Mouse (Mus musculus): ENCODE data around the gene Exog.

The Exog gene

DNA sequence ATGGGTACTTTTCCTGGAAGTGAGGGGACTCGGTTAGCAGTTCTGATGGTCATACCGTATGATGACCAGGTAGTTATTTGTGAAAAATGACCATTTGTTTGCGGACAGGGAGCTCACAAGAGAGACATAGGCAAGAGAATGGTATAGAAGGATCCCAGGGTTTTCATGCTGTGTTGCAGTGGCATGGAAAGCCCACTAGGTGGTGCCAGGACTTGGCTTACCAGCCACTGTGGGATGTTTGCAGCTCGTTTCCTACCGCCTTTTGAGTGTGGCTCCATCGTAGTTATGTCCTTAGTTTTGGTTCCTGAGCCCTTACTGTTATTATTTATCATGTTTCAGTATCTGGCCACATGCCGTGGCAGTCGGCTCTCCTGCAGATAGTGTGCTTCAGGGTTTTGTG lies 15.7 kb downstream of the Exog start:
- peak; percentile 63 for DNase-seq (ENCODE audit: low spot score)

DNA sequence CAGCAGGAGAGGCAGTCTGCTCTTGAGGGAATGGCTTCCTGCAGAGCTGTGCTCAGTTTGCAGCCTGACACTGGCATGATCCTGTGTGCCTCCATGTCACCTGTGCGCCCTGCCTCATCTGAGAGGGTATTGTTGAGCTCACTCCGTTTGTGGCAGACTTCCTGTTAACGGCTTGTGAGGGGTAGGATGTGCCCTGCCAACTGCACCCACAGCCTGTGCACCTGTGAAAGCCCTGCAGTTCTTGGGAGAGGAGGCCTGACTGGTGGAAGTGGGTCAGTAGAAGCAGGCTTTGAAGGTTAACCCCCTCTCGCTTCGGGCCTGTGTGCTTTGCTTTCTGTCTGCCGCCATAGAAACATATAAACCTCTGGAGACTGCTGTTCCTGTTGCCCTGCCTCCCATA lies 20.3 kb downstream of the Exog start:
- DNase-seq (ENCODE audit: low spot score): no peak

DNA sequence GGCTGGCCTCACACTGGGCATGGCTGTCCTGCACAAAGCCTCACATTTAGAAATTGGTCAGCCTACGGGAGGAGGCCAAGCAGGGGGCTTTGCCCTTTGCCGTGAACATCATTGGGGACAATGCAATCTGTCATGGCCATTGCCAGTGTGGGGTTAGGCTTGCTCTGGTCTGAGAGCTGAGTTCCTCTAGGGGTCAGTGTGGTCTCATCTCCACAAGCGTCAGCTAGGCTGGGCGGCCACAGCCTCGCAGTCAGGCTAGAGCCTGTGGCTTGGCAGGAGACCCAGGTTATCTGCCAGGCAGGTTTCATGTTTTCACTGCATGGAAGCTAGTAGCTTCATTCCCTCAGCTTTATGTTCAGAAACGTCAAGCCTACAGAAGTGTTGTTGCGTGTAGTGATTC lies 20.9 kb downstream of the Exog start:
- DNase-seq (ENCODE audit: low spot score): peak; percentile 4

DNA sequence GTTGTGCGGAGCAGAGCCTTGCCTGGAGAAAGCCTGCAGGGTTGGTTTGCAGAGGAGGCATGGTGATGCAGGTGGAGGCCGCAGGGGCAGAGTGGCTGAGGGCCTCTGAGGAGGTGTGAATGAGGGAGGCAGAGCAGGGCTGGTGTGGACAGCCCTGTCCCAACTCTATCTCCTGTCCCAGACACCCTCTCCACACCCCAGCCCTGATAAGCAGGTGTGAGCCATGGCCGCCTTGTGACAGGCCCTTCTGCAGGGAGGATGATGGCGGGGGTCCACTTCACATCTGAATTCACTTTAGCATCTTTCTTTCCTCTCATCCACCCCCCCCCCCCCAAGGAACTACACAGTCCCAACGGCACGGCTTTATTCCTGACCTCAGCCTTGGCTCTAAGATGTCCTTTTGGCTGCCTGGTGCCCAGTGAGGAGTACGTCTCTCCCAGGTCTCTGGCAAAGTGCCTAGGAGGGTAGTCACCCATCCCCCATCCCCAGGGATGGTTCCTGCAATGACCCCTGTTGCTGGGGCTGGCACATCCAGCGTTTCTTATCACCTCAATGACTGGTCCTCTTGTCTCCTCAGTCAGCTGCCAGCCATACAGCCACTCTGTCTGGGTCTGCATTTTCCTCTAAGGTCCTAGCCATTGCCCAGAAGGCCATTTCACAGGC lies 25.1 kb downstream of the Exog start:
- no peak for DNase-seq (ENCODE audit: low spot score)

DNA sequence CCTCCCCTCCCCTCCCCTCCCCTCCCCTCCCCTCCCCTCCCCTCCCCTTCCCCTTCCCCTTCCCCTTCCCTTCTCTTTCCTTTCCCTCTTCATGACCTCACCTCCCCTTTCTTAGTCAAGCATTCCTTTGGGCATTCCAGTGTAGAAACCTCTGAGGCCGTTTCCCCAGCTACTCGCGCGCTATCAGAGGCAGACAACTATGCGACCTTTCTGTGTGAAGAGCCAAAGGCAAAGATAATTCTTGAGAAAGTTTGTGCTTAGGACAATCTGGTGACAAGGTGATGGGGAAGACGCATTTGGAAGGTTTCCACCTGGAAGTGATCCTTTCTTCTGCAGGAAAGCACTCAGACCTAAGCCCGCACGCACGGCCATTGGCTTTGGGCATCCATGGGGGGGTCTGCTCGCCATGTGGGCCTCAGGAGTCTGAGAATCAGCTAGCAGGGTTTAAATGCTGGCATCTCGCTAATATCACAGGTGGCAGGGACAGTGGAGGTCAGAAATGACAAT lies 27.7 kb downstream of the Exog start:
- no peak for DNase-seq (ENCODE audit: low spot score)

DNA sequence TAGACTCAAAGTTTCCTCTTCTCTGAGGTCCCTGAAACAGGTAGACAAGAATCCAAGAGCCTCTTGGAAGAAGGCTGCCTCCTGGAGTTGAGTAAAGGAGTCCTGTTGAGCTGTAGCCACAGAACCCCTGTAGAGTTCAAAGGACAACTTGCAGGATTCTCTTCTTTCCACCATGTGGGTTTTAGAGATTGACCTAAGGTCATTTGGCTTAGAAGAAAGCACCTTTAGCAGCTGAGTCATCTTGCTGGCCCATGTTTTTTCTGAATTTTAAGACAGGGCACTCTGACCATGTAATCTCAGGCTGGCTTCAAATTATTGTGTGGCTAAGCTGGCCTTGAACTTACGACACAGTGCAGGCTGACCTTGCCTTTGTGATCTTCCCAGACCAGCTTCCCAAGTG lies 28.3 kb downstream of the Exog start:
- no peak for DNase-seq (ENCODE audit: low spot score)

DNA sequence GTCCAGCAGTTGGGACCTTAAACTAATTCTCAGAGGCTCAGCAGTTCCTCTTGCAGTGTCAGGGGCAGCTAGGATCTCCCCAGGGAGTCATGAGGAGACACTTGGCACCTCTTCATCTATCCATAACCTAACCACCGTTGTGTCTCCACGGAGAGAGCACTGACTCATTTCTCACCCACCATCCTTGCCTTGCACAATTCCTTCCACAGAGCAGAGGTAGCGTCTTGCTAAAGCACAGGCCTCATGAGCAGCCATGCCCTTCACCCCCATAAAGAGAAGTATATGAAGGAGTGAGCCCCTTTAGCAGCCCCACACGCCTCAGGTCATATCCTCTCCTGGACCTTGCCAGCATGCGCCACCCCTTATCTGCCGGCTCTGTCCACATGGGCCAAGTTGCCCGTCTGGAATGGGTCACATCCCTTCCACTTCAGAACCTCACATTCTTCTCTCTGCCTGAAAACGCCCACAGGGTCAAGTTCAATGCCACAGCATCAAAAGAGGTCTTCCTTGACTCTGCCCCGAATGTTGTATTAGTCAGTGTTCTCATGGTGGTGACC lies 28.9 kb downstream of the Exog start:
- DNase-seq (ENCODE audit: low spot score): no peak

DNA sequence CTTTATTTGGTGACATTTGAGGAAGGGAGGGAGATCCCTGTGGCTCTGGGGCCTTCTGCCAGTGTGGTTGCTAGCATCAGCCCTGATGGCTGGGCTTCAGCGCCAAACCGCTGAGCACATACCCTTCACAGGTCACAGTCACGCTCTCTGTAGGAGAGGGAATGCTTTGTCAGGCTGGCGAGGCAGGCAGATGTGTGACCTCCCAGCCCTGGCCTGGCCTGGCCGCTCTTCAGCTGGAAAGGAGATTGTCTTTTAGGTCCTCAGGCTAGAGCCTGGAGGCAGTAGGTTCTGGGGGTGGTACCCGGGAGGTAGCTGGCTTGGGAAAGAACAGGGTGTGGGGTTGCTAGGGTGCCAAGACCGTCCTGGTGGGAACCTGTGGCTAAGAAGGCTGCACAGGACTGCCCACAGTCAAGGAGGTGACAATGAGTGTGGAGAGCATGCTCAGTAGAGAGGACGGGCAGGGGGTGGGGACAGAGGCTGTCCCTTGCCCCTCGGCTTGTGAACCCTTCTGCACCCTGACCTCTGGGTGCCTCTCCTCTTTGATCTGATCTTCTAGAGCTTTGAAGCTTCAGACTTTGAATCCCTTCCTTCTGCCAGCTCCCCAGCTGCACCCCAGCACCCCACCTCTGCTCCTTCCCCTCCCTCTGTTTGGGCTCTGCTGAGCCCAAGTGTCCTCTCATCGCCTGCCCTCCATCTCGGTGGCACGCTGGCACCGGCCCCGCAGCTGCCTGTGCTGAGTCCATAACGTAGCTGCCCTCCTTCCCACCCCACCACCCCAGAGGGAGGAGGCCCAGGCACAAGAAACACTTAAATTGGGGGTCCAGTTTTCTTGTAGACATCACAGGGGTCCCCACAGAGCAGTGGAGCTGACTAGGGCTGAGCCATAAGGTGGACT lies 30.2 kb downstream of the Exog start:
- DNase-seq (ENCODE audit: low spot score): no peak

DNA sequence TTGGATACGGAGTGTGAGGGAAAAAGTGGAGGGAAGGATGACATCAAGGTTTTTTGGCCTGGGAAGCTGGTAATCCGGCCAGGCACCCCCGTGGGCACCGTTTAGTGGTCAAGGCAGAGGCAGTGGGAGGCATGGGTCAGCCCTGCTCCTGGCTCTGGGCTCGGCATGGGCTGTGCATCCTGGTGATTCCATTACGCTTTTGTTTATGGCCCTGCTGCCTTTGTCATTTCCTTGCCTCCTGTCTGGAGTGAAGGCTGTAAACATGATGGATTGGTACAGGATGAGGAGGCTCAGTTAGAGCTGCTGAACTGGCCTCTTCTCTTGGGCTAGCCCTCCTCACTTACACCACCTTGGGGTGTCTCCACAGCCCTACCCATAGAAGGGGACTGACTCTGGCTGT lies 33.0 kb downstream of the Exog start:
- no peak for DNase-seq (ENCODE audit: low spot score)

DNA sequence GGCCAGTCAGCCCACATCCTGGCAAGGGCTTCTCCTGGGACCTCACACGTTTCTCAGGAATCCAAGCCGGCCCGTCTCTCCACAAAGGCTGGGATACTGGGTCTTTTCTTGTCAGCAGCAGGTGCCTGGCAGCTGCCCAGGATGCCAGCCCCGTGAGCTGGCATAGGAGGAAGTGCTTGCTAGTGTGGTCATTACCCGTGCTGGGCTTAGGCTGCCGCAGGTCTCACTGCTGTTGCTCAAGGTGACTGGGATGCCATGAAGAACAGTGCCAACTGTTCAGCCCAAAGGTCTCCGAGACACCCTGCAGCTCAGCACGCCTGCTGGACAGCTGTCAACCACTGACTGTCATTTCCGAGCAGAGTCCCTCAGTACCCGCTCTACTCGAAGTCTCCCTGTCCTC lies 33.6 kb downstream of the Exog start:
- DNase-seq (ENCODE audit: low spot score): no peak

DNA sequence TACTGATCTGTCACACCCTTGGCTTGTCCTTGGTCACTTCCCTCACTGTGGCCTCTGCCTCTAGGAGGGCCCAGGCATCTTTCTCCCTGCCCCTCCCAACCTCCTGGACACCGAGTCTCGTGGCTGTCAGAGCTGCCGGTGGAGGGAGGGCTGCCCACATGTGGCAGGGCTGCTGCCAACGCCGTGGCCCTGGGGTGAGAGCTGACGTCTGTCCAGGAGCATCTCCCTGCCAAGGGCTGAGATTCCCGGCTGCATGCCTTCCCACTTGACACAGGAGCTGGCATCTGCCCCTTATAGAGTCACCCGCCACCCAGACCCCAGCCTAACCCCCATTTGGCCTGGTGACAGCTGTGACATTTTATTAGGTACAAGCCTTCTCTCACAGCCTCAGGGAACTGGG lies 34.6 kb downstream of the Exog start:
- no peak for DNase-seq (ENCODE audit: low spot score)

DNA sequence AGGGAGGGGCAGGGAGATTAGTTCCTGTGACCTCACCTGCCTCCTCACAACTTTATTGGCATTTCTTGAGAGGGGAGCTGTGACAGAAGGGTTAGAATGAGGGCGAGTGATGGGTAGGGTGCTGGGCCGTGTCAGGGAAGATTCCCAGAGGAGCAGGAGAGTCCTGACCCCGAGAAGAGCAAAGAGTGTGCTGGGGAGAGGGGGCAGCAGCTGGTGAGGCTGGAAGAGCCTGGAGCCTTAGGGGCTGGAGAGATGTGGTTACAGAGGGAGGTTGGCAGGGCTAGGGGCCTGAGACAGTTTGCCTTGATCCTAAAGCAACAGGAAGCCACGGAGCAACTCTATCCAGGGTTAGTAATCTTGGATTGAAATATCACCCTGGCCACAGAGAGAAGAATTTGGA lies 36.9 kb downstream of the Exog start:
- no peak for DNase-seq (ENCODE audit: low spot score)

DNA sequence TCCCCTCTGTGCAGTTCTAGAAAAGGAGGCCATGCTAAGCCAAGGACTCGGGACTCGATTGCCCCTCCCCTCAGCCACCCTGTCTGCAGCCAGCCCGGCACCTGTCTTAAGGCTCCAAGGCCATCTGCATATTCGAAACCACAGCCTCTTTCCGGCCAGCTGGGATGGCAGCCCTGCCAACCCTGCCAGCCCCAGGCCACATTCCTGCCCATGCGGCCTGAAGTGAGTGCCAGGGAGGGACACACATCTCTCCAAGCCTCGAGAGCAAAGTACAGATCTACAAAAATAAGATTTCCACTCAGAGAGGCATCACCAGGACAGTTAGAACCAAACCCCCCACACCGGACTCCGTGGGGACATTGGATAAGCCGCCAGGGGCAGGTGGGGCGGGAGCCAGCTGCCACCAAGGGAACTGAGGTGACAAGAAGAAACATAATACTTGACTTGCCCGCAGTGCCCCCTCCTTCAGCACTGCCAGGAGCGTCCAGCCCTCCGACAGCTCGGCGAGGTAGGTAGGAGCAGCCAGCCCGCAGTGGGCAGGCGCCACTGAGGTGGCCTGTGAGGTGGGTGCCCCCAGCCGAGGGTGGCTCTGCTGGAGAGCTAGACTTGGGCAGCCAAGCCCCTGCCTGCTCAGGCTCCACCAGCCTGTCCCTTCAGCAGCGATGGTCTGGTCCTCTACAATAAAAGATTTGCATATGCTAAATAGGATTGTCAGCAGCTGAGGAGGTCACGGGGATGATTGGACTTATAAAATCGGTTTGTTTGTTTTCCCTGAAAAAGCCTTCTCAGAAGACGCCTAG lies 39.0 kb downstream of the Exog start:
- no peak for DNase-seq (ENCODE audit: low spot score)

DNA sequence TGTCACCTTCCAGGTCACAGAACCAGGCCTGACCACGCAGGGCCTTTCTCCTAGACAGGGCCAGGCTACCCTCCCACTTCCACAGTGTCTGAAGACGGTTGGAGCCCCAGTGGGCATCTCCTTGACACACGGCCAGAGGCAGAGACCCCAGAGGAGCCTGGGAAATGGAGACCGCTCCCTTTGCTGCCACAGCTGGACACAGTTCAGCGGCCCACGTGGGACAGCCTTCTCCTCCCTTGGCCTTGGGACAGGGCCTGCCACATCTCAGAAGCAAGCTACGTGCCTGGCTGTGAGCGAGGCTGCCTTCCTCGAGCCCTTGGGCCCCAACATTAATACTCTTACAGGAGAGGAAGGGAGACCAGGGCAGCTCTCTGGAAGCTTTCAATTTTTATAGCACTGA lies 39.7 kb downstream of the Exog start:
- no peak for DNase-seq (ENCODE audit: low spot score)

DNA sequence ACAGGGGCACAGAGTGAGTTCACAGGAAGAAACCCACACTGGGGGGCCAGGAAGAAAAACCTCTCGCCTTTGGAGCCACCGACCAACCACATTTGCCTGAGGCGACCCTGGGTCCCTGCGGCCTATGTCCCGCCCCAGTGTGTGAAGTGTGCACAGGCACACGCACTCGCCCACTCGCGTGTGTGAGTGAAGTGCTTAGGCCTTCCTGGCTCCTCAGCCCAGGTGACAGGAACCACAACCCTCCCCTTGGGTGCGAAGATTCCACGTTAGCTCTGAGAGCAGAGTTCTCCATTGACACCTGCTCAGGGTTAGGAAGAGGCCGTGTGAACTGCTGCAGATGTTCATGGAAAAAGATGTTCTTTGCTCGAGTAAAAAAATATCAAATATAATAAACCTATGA lies 40.1 kb downstream of the Exog start:
- no peak for DNase-seq (ENCODE audit: low spot score)

DNA sequence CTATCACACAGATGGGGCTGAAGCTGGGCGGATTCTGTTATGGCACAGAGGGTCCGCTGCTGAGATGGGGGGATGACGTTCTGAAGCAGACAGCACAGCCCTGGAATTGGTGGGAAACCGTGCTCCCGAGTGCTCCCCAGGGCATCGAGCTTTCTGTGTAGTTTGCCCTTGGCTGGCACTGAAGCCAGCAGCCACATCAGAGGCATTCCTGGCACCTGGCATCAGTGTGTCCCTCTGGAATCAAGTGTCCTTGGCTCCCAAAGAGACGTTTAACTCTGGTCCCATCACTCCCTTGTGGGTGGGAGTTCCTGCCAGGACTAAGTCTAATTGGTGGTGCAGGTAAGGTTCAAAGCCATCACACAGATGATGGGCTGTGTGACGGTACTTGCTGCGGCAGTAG lies 51.6 kb downstream of the Exog start:
- no peak for DNase-seq (ENCODE audit: low spot score)

DNA sequence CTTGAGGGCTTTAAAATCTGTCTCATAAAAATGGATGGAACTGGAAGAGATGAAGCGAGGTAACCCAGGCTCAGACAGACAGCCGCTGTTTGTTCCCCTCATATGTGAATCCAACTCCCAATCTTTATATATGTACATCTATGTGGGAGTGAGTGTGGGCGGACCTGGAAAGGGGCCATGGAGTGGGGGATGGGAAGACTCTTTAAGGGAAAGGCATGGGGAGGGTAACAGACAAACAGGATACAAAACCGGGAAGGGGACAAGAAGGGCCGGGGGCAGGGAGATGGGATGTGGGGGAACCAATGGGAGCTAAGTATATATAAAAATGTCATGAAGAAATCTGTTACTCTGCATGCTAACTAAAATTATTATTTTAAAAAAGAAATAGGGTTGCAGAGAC lies 52.2 kb downstream of the Exog start:
- DNase-seq (ENCODE audit: low spot score): no peak

DNA sequence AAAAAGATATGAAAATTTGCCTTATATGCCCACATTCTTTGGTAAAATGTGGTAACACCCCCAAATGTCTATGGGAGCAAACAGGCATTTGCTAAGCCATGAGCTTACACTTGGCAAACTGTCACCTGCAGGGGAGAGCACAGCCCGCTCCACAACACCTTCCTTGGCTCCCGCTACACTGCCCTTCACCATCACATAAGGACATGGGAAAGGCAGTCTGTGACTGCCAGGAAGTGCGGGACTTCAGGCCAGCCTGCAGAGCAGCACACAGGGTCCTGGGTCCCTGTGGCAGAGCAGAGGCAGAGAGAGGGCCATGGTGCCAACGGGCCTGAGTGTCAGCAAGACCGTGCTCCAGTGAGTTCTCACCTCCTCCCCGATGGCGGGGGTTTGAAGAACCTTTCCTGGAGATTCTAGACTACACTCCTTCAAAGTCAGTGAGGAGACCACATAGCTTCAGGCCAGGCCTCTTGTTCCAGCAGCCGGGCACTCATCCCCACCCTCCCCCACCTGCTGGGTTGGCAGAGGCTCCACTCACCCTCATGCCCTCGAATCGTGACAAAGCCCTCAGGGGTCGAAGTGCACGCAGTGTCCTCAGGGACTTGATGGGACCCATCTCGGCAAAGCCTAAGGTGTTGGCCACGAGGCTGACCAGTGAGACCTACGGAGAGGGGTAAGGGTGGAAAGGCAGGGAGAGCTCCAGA lies 53.0 kb downstream of the Exog start:
- DNase-seq (ENCODE audit: low spot score): no peak

DNA sequence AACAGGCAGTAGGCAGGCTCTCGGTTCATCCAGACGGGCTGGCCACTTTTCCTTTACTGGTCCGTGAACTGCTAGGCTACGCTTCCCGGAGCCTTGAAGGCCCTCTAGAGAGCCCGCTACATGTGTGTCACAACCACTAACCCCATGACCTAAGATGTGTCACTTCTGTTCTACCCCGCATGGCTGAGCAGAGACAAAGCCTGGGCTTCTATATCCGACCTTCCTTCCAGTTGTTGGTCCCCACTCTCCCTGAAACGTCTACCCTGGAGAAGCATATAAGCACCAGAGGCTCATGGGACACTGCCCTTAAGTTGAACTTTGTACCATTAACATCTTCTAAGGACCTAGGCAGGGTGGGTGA lies 53.5 kb downstream of the Exog start:
- DNase-seq (ENCODE audit: low spot score): no peak

DNA sequence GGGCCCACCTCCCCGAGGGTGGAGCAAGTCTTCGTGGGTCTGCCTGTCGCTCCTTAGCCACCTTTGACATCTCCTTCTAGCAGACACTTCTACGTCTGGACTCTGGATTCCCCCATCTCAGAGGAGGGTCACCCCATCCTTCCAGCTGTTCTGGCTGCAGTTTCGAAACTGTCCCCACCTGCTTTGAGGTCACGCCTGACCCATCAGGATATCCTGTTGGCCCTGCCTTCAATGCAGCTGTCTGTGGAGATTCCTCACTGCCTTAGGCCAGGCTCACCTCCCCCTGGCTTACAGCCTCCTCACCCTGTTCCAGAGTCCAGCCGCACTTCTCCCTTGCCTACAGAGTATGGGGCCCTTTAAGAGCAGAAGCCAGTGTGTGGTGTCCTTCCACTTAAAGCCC lies 54.1 kb downstream of the Exog start:
- no peak for DNase-seq (ENCODE audit: low spot score)

DNA sequence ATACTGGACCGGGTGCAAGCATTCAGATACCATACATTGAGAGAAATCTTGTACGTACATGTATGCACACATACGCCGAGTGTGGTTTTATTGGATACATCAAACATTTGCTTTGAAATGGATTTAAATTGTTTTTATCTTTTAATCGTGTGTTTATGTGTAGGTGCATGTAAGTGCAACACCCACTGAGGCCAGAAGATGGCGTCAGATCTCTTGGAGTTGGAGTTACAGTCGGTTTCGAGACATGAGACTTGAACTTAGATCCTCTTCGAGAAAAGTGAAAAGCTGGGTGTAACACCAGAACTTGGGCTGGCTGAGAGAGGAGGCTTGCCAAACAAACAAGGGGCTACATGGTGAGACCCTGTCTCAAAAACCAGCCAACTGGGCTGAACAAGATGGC lies 58.9 kb downstream of the Exog start:
- no peak for DNase-seq (ENCODE audit: low spot score)

All from adipocyte (in vitro differentiated cells).